Mouse (Mus musculus) adrenal gland, adult 18-20 months (tissue): ENCODE measurements around the gene Olfr889. TPM values are rescaled to one million over a fixed set of nuclear protein-coding genes. Genes with fewer than 3 reads are reported as not detected.
"Not testable (repeated sequence)": the region's sequence is repeated elsewhere in the genome, so short reads cannot be mapped to it uniquely, and the experiment has no call there.

ENCODE experiments used
- DNase-seq, 2 experiments: peaks; one replicate each; pipeline ENCODE4 v3.0.0; 2021 to 2022; ENCODE audit warnings: low spot score in 2 of 2
- long read RNA-seq, 2 experiments: library from polyadenylated mRNA; stranded (forward); transcript quantifications; one replicate each; pipeline ENCODE4 v2.0.0; 2021
- total RNA-seq, 2 experiments: library from RNA; stranded (reverse); gene quantifications; 1 replicate in 1 of 2; 2 replicates in 1 of 2; pipeline ENCODE4 v1.2.3; 2021

Olfr889 gene
- total RNA-seq = under 1 TPM; 0.10 to 0.35 TPM
- long read RNA-seq, experiment 1 = 0 reads
- long read RNA-seq, experiment 2 = 0 reads

- no peak for DNase-seq
Measured at GRCm38 (mm10) chr9:38114898-38115297, at the start of gene Olfr889. Olfr889 (plus strand) TSS chr9:38115198.

GRCm38 (mm10) chr9:38083772-38084171 is 31.2 kb upstream of the Olfr889 start, which contains the start of gene Olfr887:
Olfr887 (plus strand) TSS chr9:38084072.
- no peak for DNase-seq

GRCm38 (mm10) chr9:38107828-38108227 is 7.2 kb upstream of the Olfr889 start, which contains the start of gene Olfr888:
Olfr888 (plus strand) TSS chr9:38108128.
- no peak for DNase-seq

- DNase-seq = no peak
Measured at GRCm38 (mm10) chr9:38142217-38142616, 27.2 kb downstream of the Olfr889 start, which contains the start of gene Olfr890. Olfr890 (plus strand) TSS chr9:38142517.

GRCm38 (mm10) chr9:38168341-38168740 is 53.3 kb downstream of the Olfr889 start:
- not testable (repeated sequence) for DNase-seq

Other genes with a start within 250 kb of the Olfr889 start
- gene Olfr145, start 218.5 kb upstream of the Olfr889 start, total RNA-seq = not detected
- not detected for gene Olfr878, start 197.4 kb upstream of the Olfr889 start, total RNA-seq
- gene Olfr881, start 123.4 kb upstream of the Olfr889 start, total RNA-seq = not detected
- not detected for gene Olfr883, start 89.4 kb upstream of the Olfr889 start, total RNA-seq
- gene Olfr884, start 68.6 kb upstream of the Olfr889 start, total RNA-seq = not detected
- not detected for gene Olfr885, start 53.9 kb upstream of the Olfr889 start, total RNA-seq
- not detected for gene Olfr887, start 31.1 kb upstream of the Olfr889 start, total RNA-seq
- not detected for gene Olfr888, start 7.1 kb upstream of the Olfr889 start, total RNA-seq
- not detected for gene Olfr890, start 27.3 kb downstream of the Olfr889 start, total RNA-seq
- not detected for gene Olfr891, start 65.6 kb downstream of the Olfr889 start, total RNA-seq
- gene Olfr893, start 93.2 kb downstream of the Olfr889 start, total RNA-seq = not detected
- gene Olfr894, start 102.9 kb downstream of the Olfr889 start, total RNA-seq = not detected
- not detected for gene Olfr143, start 137.6 kb downstream of the Olfr889 start, total RNA-seq
- not detected for gene Olfr895, start 152.7 kb downstream of the Olfr889 start, total RNA-seq
- gene Olfr896-ps1, start 175.9 kb downstream of the Olfr889 start, total RNA-seq = not detected
- gene Olfr25, start 213.9 kb downstream of the Olfr889 start, total RNA-seq = not detected
- not detected for gene Olfr898, start 233.2 kb downstream of the Olfr889 start, total RNA-seq